Mouse (Mus musculus): ENCODE data around the gene Ufsp2. TPM values are rescaled to one million over a fixed set of nuclear protein-coding genes. Genes with fewer than 3 reads are reported as not detected.

Gene Ufsp2
- total RNA-seq (2021), result 10 to 100 TPM; 47.5 to 64.7 TPM
- long read RNA-seq, experiment 1, transcript Ufsp2-201 (12 exons, 1,640 nt), result major isoform, 40 of 56 reads
- long read RNA-seq, experiment 1, transcript Ufsp2-202 (4 exons, 603 nt), result minor isoform, 6 of 56 reads
- long read RNA-seq, experiment 1, partial matches to known transcripts, result 3 of 56 reads
- long read RNA-seq, experiment 1, other reads (novel, unspliced or antisense), result 6 of 56 reads
- long read RNA-seq, experiment 2, transcript Ufsp2-201 (12 exons, 1,640 nt), result major isoform, 12 of 21 reads
- long read RNA-seq, experiment 2, partial matches to known transcripts, result 1 of 21 reads
- long read RNA-seq, experiment 2, other reads (novel, unspliced or antisense), result 5 of 21 reads

DNA sequence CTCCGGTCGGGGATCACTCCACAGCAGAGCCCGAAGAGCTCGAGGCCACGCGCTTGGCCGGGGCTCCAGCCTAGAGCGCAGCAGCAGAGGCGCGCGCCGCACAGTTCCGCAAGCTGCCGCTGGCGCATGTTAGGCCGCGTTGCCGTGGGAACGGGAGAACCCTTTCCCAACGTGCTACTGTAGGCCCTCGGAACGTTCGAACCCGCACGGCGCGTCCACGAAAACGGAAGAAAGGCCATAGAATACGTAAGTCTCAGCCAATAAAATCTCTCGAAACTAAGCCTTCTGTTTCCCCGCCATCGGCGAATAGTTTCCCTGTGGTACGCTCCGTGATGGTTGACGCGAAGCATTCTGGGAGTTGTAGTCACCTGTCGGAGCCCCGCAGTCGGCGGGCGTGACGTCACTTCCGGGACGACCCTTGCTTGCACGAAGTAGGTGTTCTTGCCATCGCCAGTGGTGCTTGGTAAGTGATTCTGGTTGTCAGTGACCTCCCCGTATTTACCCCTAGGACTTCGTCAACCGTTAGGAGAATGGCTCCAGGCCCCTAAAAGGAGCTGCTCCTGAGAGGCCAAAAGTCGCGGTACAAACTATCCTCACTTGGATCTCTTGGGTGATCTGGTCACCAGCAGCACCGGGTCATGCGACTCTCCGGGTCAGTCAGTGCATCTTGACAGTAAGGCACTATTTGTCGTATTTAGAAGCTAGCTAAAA, at the start of gene Ufsp2, which contains the start of gene 1700029J07Rik:
Ufsp2 (plus strand) TSS at position 403 of the 711 bp plus-strand sequence.
1700029J07Rik (minus strand) TSS at position 127 of the 711 bp plus-strand sequence.
- DNase-seq, result peak; percentile 97

DNA sequence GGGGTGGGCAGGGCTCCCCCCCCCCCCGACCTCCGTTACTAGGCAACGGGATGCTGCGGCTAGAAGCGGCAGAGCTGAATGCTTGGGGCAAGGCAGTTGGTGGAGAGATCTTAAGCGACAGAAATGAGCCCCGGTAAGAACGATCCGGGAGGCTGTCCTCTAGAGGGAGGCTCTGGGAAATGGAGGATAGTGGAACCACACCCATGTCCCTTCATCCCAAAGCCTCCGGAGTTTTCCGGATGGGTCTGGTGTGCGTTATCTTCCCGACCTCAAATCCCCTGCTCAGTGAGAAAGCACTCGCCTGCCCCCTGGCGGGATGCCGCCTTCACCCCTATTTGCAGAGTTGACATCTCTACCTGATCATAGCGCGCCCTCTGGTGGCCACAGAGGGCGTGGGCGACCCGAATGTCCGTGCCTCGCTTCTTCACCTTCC, 40.7 kb upstream of the Ufsp2 start, which contains the start of gene Ccdc110:
Ccdc110 (plus strand) TSS at position 38 of the 433 bp plus-strand sequence.
- DNase-seq, result peak; percentile 96 to 97

DNA sequence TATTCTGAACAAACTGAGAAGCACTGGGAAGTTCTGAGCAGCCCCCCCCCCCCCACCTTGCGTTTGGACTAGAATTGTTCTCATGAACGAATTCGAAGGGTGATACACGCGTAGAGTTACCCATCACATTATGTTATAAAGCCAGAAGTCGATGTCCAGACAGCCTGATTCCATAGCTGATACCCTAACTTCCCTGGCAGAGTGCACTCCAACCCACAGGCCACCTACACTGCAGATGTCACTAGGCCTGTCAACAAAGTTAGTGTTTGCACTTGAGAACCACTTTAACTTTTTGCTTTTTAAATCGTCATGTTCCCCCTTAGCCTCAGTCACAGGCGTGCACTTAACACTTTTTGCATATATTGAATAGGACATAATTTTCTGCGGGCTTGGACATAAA, 38.3 kb upstream of the Ufsp2 start:
- no peak for DNase-seq

DNA sequence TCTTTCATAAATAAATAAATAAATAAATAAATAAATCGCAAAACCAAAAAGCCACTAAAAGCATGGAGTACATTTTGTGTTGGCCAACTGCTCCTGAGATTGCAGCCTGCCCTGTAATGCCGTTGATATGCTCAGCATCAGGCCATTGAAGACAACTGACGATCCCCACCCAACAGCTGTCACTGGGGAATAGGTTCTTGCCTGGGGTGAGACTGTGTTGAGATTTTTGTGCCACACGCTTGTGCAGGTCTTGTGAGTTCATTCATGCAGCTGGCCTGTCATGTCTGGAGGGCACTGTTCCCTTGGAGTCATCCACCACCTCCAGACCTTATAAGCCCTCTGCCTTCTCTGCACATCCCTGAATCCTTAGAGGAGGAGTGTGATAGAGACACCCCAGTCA, 29.0 kb upstream of the Ufsp2 start:
- DNase-seq, result no peak

DNA sequence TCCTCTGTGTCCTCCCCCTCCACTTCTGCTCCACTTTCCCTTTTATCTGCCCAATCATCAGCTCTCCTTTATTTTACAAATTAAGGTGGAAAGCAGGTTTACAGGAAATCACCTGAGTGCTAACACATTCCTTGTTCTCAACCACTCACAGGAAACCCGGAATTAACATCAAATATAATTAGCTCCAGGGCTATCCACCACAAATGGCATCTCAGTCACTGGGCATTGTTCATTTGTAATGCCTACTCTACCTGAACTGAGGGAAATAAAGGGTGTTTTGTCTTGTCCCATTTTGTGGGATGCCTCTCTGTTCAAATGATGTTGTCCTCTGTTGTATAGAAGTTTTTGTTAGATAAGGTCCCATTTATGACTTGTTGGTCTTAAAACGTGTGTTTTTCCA, 24.7 kb upstream of the Ufsp2 start:
- no peak for DNase-seq

DNA sequence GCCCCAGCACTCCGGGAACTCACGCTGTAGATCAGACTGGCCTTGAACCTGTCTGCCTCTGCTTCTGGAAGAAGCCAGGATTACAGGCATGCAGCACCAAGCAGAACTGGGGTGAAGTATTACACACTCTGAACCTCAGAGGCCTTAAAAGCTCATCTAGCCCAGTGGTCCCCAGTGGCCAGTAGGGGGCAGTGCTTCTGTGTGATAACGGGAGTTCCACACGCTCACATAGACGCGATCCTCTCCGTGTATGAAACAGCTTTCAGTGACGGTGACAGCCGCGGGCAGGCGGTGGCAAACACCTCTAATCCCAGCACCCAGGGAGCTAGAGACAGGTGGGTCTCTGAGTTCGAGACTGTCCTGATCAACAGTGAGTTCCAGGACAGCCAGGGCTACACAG, 4.4 kb upstream of the Ufsp2 start:
- DNase-seq, result no peak

DNA sequence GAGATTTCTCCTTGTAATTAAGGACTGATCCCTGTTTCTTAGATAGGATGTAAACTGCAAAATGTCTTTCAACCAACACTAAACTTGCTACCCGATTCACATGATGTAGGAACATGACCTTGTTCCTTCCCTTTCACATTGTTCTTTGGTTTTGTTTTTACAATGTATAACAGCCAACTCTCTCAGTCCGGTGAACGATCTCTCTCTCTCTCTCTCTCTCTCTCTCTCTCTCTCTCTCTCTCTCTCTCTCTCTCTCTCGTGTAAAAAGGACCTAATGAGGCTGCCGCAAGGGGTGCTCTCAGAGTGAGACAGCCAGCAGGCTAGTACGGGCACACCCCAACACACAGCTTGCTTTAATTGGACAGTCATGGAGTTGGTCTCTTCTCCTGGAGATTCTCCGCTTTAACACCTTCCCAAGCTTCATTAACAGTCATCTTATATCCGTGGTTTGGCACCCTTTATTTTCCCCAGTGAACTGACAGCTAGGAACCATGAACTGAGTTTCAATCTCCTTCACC, 1.3 kb upstream of the Ufsp2 start:
- no peak for DNase-seq

DNA sequence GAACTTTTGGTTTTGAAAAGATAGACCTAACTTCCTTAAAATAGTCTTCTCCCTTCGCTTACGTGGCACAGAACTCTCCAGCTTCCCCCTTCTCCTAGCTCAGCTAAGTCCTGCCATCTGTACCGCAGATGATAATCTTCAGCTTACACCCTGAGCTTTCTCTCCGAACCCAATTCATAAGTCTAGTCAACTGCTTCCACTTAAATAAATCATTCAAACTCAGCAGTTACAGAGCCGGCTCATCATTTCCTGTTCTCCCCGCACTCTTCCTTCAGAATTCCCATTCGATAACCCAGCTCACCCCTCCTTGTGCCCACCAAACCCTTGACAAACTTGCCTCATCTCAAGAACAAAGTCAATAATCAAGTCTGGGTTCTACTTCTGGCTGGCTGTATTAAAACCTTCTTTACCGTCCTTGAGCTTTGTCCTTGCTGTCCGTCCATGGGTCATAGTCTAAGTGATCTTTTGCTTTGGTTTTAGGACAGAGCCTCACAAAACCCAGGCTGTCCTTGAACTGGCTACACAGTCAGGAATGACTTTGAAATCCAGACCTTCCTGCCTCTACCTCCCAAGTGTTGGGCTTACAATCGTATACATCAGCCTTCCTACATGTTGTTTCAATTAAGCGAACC, 625 bp downstream of the Ufsp2 start:
- DNase-seq, result no peak

DNA sequence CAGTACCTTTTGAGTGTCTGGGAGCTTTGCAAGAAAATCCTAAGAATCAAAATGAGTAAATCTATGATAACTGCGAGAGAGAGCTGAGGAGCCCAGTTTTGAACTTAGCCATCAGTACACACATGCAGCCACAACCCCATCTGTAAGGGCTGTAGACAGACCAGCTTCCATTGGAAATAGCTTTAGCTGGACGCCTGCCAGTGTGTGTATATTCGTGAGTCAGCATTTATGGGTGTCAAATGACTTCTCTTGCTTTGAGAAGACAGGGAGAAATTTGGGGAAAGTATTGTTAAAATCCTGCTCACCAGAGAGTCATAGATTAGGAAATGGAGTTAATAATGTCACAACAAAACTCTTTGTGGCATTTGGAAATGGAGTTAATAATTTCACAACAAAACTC, 11.3 kb downstream of the Ufsp2 start:
- DNase-seq, result no peak

DNA sequence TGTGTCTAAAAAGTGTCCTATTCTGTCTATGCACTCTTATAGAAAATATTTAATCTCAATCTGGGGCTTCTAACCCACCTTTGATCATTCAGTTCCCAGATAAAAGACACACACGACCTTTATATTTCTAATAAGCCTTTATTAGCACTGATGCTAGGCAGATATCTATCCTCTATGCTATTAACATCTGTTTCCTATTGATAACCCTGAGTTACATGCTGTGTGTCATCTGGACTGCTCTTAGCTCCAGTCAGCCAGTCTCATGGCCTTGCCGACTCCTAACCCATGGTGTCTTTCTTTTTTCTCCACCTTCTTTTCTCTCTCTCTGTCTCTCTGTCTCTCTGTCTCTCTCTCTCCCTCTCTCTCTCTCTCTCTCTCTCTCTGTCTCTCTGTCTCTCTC, 12.9 kb downstream of the Ufsp2 start:
- no peak for DNase-seq

DNA sequence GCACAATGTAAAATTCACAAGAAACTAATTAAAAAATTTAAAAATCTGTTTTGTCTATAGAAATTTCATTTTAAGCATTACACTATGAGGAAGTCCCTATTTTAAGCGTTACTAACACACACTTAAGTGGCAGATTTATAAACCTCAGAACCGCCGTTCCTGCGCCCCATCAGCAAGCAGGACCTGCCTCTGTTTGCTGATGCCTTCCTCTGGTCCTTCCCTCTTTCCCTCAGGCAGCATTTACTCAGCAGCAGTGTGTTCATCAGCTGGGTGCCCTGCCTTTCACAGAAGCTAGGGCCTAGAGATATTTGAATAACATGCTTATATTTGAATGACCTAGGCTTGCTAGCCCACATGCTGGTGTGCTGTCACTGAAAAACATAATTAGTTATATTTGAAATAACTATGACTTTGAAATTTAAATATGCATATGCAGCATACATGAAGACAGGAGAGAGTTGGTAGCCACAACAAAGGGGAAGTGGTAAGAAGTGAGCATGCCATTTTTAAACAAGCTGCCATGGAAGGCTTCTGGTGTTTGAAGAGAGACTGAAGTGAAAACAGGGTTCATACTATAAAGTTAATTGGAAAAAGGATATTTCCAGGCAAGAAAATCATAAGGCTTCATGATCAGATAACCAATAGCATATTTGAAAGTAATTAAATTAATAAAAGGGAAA, 15.4 kb downstream of the Ufsp2 start:
- DNase-seq, result no peak

DNA sequence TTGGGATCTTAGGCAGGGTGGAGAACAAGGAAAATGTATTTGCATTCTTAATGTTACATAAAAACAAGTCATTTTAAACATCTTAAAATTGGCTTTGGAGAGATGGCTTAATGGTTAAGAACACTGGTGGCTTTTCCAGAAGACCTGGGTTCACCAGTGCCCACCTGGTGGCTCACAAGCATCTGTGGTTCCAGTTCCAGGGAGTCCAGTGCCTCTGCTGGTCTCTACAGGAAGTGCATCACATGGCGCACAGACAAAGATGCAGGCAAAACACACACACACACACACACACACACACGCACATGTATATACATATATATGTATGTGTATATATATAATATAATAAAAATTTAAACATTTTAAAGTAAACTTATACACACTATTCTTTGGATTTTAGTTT, 18.8 kb downstream of the Ufsp2 start:
- DNase-seq, result no peak

DNA sequence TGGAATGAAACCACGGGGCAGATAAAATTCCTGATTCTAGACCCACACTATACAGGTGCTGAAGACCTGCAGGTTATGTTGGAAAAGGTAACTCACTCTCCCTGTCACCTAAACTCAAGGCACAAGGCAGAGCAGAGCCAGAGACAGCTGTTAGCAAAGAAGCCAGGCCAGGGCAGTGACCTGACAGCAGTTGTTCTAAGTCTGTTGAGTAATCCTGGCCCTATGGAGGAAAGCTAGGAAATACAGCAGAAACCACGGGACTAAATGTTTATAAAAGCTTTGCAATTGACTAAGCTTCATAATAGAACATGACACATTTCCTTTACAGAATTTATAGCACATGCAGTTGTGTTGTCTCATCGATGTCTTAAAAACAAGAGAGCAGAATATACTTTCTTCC, 20.2 kb downstream of the Ufsp2 start:
- DNase-seq, result no peak

DNA sequence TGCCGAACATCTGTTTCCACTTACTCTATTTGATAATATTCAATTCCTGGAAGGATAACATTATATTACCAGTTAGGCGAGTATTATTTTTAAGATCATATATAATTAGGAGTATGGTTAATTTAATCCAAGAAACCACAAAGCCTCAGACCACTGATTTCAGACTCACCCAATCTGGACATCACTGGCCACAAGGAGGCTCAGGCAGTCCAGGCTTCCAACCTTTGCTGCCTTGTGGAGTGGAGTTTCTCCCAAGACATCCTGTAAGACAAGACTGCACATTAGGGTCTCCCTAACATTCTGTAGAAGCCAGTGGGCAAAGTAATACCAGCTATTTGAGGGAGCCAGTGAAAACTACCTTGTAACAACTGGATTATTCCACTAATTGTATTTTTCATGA, 22.9 kb downstream of the Ufsp2 start:
- DNase-seq, result no peak

DNA sequence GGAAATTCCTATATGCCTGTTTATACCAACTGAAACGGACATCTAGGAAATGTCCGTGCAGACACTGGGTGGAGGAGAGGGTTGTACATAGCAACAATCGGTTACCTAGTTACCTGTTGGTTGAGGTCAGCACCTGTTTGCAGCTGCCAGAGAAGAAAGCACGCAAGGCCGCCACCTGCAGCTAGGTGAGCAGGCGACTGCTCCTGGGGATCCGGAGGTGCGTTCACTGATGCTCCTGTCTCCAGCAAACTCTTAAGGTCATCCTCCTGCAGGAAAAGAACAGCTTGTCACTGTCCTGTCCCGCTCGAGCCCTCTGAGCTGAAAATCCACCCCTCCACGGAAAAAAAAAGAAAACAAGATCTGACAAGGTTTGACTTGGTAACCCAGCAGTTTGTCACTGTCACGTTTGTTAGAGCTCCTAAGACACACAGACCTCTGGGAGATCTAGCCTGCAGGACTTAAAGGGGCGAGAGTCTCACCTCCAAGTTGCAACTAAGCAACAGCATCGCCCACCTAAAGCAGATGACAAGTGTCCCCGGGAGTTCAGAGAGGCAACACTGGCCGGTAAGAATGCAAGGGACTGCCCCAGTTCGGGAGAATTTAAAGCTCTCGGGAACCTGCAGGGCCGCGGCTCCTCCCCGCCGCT, 23.9 kb downstream of the Ufsp2 start, which contains the start of gene Lrp2bp:
Lrp2bp (plus strand) TSS at position 166 of the 646 bp plus-strand sequence.
- DNase-seq, result peak in 1 of 2 experiments; percentile 8

DNA sequence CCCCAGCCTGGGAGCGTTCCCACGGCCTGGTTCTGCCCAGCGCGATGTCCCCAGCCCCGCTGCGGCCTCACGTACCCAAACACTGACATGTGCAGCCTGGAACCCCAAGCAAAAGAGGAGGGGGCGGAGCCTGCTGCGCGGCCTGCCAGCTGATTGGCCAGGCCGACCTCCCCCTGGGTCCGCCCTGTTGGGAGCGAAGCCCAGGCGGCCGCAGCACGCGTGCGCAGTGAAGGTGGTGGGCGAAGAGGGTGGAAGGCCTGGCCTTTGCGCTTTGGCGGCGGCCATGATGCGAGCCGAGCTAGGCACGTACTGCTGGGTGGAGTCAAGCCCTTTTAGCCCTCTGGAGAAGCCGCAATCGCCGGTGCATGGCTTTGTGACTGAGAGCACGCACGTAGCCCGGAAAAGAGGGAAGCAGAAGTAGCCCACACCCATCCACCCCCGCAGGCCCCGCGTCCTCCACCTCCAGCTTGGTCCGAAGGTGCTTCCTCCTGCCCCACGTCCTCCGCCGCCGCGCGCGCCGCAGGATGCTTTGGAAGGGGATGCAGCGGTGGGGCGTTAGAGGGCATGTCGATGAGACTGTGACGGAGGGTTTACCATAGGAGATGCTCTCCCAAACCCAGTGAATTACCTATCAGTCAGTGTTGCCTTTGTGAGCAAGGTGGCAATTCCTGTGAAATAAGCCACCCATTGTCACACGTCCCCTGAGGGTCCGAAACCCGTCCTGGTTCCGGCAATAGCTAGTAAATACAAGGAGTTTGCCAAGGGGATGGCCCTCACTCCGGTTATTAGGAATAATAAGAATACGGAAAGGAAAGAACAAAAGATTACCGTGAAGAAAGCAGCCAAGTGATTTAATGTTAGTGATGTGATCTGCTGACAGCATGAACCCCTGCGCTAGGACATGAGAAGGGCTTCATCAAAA, 24.7 kb downstream of the Ufsp2 start:
- peak; percentile 100 for DNase-seq

DNA sequence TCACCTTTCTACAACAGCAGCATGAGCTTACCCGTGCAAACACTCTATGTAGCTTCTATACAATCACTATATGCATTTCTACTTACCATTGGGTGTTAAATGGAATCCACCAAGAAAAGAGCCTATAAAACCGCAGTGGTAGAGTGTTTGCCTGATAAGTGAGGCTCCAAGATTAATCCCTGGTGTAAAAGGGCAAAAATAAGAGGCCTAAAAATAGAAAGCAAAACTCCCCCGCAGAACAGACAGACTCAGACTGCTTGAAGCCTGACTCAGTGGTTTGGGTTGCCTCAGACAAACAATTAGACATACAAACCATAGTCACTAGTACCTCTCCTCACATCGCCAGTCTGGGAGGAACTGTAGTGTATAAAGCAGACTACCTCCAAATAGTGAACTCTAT, 30.3 kb downstream of the Ufsp2 start, which contains the start of gene Ankrd37:
Ankrd37 (minus strand) TSS at position 112 of the 400 bp plus-strand sequence.
- no peak for DNase-seq

DNA sequence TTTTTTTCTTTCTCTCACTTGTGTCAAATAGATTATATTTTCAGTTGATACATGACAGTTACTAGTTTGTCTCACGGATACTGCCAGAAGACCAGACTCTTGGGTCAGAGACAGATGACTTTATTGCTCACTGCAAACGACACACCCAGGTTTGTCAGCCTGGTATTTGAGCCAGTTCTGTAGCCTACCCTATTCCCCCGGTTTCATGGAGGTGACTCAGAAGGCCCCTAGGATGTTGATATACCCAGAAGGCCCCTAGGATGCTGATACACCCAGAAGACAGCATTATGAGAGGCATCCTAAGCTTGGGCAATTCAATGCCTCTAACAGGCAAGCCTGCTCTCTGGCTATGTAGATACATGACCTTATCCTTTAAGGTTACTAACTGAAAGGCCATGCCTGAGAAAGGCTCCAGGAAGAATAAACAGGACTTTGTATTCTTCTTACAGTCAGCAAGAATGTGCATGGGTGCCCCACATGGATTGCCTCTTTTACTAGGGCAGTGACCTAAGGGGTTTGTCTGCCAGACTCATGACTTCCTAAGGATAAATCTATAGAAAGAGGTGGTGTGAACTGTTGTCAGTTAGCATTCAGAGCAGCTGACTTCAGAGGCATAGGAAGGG, 31.8 kb downstream of the Ufsp2 start:
- DNase-seq, result no peak

DNA sequence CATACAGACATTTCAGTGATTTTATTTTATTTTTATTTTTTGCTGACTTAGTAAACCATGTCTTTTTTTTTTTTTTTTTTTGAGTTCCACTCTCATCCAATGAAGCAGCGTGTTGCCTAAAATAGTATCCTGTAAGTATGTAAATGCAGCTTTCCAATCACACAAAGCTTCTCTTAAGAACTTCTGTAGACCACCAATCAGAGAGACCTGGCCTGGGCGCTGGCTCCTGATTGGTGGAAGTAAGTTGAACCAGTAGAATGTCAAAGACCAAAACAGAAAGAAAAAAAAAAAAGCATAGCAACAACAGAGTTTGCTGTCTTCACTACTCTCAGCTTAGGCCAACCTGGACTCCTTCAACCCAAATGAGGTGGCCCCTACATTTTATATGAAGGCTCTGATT, 35.0 kb downstream of the Ufsp2 start:
- no peak for DNase-seq
